Mouse (Mus musculus) stomach, embryonic 14.5 days (tissue): ENCODE results near the gene Tln2. TPM values are rescaled to one million over a fixed set of nuclear protein-coding genes. Genes with fewer than 3 reads are reported as not detected.

Experiments
- ATAC-seq: fragments of 200-750 bp; cut with Nextera tagmentation; 2 replicates; pipeline ENCODE4 v1.8.0; 2017; ENCODE audit warnings: low read depth, moderate TSS enrichment; ENCODE audit not compliant: insufficient number of reproducible peaks, insufficient read depth, low FRiP score
- H3K27ac ChIP-seq: fragments of 300-500 bp; sonication (generic); 2 replicates; pipeline ENCODE4 v1.5.1; 2014; ENCODE audit warnings: mild to moderate bottlenecking, low read length, moderate library complexity, mixed read lengths
- H3K27me3 ChIP-seq: fragments of 300-500 bp; sonication (generic); 2 replicates; pipeline ENCODE4 v1.6.1; 2014; ENCODE audit warnings: low read length, control low read depth, mixed read lengths; ENCODE audit not compliant: control insufficient read depth, insufficient read depth
- H3K36me3 ChIP-seq: fragments of 300-500 bp; sonication (generic); 2 replicates; pipeline ENCODE4 v1.6.1; 2014; ENCODE audit warnings: mild to moderate bottlenecking, control low read depth, low read length, moderate library complexity, mixed read lengths; ENCODE audit not compliant: control insufficient read depth, insufficient read depth
- H3K4me1 ChIP-seq: fragments of 300-500 bp; sonication (generic); 2 replicates; pipeline ENCODE4 v1.6.1; 2014; ENCODE audit warnings: low read length, control low read depth, mixed read lengths; ENCODE audit not compliant: control insufficient read depth, insufficient read depth
- H3K4me2 ChIP-seq: fragments of 300-500 bp; sonication (generic); replicated peaks from 2 replicates; pipeline ENCODE4 v1.6.1; 2014; ENCODE audit warnings: low read depth, low read length, control low read depth
- H3K4me3 ChIP-seq: fragments of 300-500 bp; sonication (generic); 2 replicates; pipeline ENCODE4 v1.5.1; 2014; ENCODE audit warnings: low read depth, low read length, control low read depth
- H3K9ac ChIP-seq: fragments of 300-500 bp; sonication (generic); replicated peaks from 2 replicates; pipeline ENCODE4 v1.6.1; 2014; ENCODE audit warnings: low read depth, mild to moderate bottlenecking, control low read depth, low read length, moderate library complexity, mixed read lengths
- H3K9me3 ChIP-seq: fragments of 300-500 bp; sonication (generic); 2 replicates; pipeline ENCODE4 v1.6.1; 2016; ENCODE audit warnings: low read depth, low read length, control low read depth; ENCODE audit not compliant: control insufficient read depth
- WGBS: fragments of 180-500 bp; shearing (Covaris S2); extraction: QIAGEN DNeasy Blood & Tissue Kit; methylation state at CpG from one replicate; pipeline ENCODE4 v1.1.7; 2014; 5-methylcytosine and 5-hydroxymethylcytosine counted together
- polyA plus RNA-seq: library from polyadenylated mRNA; unstranded; fragments of >200 nt; fragmentation: Nextera tagmentation; extraction: Ambion mirVana; gene quantifications from 2 replicates; pipeline ENCODE4 v1.2.1, GENCODE M21; 2014

The Tln2 gene
- polyA plus RNA-seq, 1 experiment from 2014 or later, result 56.1 TPM

DNA sequence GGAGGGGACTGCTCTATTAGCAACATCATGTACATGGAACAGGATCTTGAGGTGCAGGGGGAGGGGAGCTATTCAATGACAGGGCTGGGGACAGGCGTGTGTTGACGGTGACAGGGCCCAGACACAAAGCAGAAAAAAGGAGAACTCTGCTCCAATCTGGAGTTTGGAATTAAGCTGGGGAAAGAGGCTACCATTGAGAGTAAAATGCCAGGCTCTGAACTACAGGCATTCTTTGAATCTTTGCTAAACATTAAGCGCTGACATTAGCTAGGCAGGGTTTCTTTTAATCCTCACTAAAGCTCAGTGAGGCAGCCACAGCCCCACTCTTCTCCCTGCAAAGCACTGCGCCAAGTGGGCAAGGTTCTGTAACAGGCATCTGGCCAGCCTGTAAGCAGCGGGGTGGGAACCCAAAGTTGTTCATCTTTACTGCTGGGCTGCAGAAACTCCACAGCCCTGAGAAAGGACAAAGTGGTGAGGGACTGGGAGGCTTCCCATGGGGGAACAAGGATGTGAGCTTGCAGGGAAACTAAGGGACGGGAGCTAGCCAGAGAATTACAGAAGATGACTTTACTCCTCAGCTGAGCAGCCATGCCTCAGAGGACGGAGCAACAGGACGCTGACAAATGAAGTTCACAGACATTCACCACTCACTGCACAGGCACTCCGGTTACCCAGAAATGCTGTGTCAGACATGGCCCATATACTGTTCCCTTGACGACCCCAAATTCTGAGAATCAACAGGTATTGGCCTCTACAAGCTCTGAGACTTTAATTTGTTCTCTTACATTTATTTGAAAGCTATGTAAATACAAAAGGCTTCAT, 124.0 kb downstream of the Tln2 start:
- no peak overlapping the region for H3K4me2 ChIP-seq
- H3K9ac ChIP-seq, result no peak overlapping the region
- no peak overlapping the region for H3K4me3 ChIP-seq
- WGBS, result 41% methylated on average over 10 of the region's 10 CpGs
- H3K27ac ChIP-seq, result peak overlapping the region; percentile 68
- ATAC-seq, result no peak
- H3K4me1 ChIP-seq, result peaks cover 14% of the 10 kb centered on the region; the same call in 1 of the 2 replicates
- no peaks in the 10 kb centered on the region for H3K27me3 ChIP-seq
- no peaks in the 10 kb centered on the region for H3K36me3 ChIP-seq
- H3K9me3 ChIP-seq, result no peaks in the 10 kb centered on the region

DNA sequence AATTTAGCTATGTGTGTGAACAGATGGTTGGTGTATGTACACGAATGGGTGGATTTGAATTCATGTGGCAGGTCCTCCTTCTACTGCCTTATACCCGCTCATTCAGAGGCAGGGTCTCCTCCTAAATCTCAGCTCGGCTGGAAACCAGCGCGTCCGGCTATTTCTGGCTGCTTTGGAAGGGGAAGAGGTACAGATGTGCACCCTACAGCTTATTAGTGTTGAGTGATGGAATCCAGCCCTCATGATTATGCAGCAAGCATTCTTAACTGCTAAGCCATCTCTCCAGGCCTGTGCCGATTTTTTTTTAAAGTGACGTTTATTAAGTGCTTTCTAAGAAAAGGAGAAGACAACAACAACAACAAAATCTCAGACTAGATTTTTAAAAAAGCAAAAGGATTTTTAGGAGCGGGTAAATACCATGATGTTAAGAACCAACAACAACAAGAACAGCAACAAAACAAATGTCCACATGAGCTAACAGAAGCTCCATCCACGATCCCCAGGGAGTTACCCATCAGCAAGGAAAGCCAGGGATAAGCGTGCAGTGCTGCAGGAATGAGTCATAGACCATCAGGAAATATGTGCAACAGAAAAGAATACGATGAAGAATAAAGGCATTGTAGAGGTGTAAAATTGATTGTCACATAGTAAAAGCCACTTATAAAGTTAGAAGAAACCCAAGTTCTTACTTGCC, 130.2 kb downstream of the Tln2 start:
- no peak; the same call in 1 of the 2 replicates for ATAC-seq
- no peak overlapping the region for H3K4me2 ChIP-seq
- H3K4me1 ChIP-seq, result peaks cover 9% of the 10 kb centered on the region; the same call in 1 of the 2 replicates
- H3K4me3 ChIP-seq, result no peak overlapping the region
- H3K9ac ChIP-seq, result no peak overlapping the region
- no peak overlapping the region for H3K27ac ChIP-seq
- H3K27me3 ChIP-seq, result no peaks in the 10 kb centered on the region
- 58% methylated on average over 12 of the region's 12 CpGs for WGBS
- H3K36me3 ChIP-seq, result no peaks in the 10 kb centered on the region
- H3K9me3 ChIP-seq, result no peaks in the 10 kb centered on the region

- 89% methylated on average over 15 of the region's 15 CpGs for WGBS
- Histone ChIP-seq H3K27me3 (no peaks in the 10 kb centered on the region), H3K9me3 (no peaks in the 10 kb centered on the region), H3K4me1 (peaks cover 9% of the 10 kb centered on the region; the same call in 1 of the 2 replicates), H3K9ac (no peak overlapping the region), H3K4me3 (no peak overlapping the region), H3K4me2 (no peak overlapping the region), H3K27ac (no peak overlapping the region), H3K36me3 (no peaks in the 10 kb centered on the region)
- no peak for ATAC-seq
Measured at GRCm38 (mm10) chr9:67428306-67429047, 131.0 kb downstream of the Tln2 start.

GRCm38 (mm10) chr9:67426304-67426703, 133.2 kb downstream of the Tln2 start:
- no peaks in the 10 kb centered on the region for H3K27me3 ChIP-seq
- no peaks in the 10 kb centered on the region for H3K9me3 ChIP-seq
- H3K36me3 ChIP-seq, result no peaks in the 10 kb centered on the region
- no peak overlapping the region for H3K9ac ChIP-seq
- 38% methylated on average over 3 of the region's 3 CpGs for WGBS
- H3K27ac ChIP-seq, result peak overlapping the region; percentile 71; the same call in 1 of the 2 replicates
- H3K4me1 ChIP-seq, result peaks cover 9% of the 10 kb centered on the region; the same call in 1 of the 2 replicates
- H3K4me3 ChIP-seq, result no peak overlapping the region
- ATAC-seq, result no peak
- H3K4me2 ChIP-seq, result no peak overlapping the region

- no peaks in the 10 kb centered on the region for H3K36me3 ChIP-seq
- H3K4me1 ChIP-seq, result peaks cover 9% of the 10 kb centered on the region; the same call in 1 of the 2 replicates
- H3K27ac ChIP-seq, result no peak overlapping the region
- H3K4me2 ChIP-seq, result no peak overlapping the region
- H3K9ac ChIP-seq, result no peak overlapping the region
- ATAC-seq, result no peak
- no peak overlapping the region for H3K4me3 ChIP-seq
- H3K27me3 ChIP-seq, result no peaks in the 10 kb centered on the region
- H3K9me3 ChIP-seq, result no peaks in the 10 kb centered on the region
- WGBS, result 68% methylated on average over 7 of the region's 7 CpGs
Measured at GRCm38 (mm10) chr9:67424110-67424509, 135.4 kb downstream of the Tln2 start.

DNA sequence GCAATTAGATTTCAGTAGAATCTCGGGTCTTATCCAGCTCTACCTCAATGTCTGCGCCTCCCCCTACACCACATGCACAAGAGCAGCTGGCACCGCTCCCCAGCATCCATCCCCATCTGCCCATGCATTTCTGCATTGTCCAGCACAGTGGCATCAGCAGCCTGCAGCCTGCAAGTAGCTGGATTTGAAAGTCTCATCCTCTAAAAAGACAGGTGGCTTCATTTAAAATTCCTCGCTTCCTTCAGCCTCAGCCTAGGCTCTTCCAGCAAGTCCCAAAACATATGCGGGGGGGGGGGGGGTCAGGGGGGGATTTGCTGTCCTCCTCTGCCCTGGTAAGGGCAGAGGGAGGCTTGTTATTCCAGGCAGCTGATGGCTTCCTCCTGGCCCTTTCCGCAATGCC, 141.4 kb downstream of the Tln2 start:
- Histone ChIP-seq H3K4me2 (no peak overlapping the region), H3K36me3 (no peaks in the 10 kb centered on the region), H3K27me3 (no peaks in the 10 kb centered on the region), H3K4me1 (no peaks in the 10 kb centered on the region), H3K9me3 (no peaks in the 10 kb centered on the region), H3K4me3 (no peak overlapping the region), H3K27ac (no peak overlapping the region), H3K9ac (no peak overlapping the region)
- no peak for ATAC-seq
- 67% methylated on average over 6 of the region's 6 CpGs for WGBS

DNA sequence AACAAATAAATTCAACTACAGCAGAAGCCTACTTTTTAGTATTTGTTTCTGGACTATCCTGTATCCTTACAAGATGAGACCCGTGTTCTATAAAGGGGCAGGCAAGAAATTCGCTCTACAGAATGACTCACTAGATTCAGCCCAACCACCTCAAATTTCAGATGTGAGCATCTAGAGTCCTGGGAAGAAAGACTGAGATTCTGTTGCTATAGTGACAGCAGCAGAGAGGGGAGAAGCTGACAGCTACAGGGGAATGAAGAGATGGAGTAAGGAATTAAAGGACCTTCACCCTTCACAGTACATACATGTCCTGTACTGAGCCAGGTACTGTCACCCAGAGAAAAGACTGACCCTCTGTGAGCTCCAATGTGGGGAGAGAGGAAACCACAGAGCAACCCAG, 148.8 kb downstream of the Tln2 start:
- no peaks in the 10 kb centered on the region for H3K9me3 ChIP-seq
- H3K27ac ChIP-seq, result no peak overlapping the region
- H3K4me3 ChIP-seq, result no peak overlapping the region
- no peak for ATAC-seq
- H3K4me1 ChIP-seq, result no peaks in the 10 kb centered on the region
- H3K36me3 ChIP-seq, result no peaks in the 10 kb centered on the region
- H3K9ac ChIP-seq, result no peak overlapping the region
- H3K4me2 ChIP-seq, result no peak overlapping the region
- no peaks in the 10 kb centered on the region for H3K27me3 ChIP-seq
- WGBS, result 82% methylated on average over 2 of the region's 2 CpGs

- H3K4me1 ChIP-seq, result no peaks in the 10 kb centered on the region
- no peak overlapping the region for H3K27ac ChIP-seq
- no peaks in the 10 kb centered on the region for H3K36me3 ChIP-seq
- WGBS, result 76% methylated on average over 7 of the region's 7 CpGs
- no peak for ATAC-seq
- no peak overlapping the region for H3K4me2 ChIP-seq
- no peak overlapping the region for H3K9ac ChIP-seq
- H3K9me3 ChIP-seq, result no peaks in the 10 kb centered on the region
- no peak overlapping the region for H3K4me3 ChIP-seq
- H3K27me3 ChIP-seq, result no peaks in the 10 kb centered on the region
Measured at GRCm38 (mm10) chr9:67404736-67405135, 154.8 kb downstream of the Tln2 start.
